Mouse (Mus musculus) spleen, adult 18-20 months (tissue): Measurements from ENCODE around the gene Mrc2.

Experiments used
- DNase-seq, 2 experiments: peaks; one replicate each; pipeline ENCODE4 v3.0.0; 2022; ENCODE audit warnings: mixed read lengths in 2 of 2

The Mrc2 gene

DNA sequence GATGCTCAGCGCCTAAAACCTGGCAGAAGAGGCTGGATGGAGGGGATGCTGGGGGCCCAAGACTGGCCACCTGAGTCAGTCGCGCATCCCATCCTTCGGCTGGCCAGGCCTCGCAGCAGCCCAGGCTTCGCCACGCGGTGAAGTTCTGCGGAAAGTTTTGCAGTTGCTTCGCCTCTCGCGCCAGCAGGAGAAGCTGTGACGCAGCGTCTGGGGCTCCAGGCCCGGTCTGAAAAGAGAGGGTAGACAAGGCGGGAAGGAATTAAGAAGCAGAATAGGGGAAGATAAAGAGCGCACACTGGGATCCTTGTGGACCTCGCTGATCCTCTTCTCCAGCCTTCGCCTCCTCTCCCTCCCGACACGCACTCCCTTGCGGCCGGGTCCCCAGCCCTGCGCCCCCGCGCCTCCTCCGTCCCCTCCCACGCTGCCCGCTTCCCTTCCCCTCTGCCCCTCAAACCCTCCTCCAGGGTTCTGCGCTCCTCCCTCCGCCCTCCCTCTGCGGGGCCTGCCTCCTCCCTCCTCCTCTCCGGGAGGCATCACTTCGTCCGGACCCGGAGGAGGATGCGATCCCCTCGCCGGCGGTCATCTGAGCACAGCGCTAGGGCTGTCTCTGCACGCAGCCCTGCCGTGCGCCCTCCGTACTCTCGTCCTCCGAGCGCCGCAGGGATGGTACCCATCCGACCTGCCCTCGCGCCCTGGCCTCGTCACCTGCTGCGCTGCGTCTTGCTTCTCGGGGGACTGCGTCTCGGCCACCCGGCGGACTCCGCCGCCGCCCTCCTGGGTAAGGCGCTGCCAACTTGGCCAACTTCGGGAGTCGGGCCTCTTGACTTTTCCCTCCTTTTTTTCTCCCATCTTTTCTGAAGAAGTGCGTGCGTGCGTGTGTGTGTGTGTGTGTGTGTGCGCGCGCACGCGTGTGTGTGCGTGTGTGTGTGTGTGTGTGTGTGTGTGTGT, at the start of gene Mrc2:
Gene Mrc2, plus strand, starts transcription at position 520 of the 948 bp plus-strand sequence.
- peak in 1 of 2 experiments; percentile 28 for DNase-seq

DNA sequence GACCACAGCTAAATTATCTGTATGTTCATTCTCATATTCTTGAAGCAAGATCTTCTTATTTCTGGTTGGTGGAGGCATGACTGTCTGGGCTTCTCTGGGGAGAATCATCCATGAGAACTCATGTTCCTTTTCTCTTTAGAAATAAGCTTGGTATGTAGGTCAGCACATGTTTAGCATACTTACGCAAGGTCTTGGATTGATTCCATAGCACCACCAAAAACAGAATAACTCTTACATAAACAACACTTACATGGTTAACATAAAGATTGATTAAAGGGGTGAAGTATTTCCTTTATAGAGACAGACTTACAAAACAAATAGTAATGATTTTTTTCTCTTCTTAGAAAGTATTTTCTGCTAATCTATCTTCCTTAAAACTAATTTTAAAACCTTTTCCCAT, 46.1 kb upstream of the Mrc2 start:
- DNase-seq: no peak

DNA sequence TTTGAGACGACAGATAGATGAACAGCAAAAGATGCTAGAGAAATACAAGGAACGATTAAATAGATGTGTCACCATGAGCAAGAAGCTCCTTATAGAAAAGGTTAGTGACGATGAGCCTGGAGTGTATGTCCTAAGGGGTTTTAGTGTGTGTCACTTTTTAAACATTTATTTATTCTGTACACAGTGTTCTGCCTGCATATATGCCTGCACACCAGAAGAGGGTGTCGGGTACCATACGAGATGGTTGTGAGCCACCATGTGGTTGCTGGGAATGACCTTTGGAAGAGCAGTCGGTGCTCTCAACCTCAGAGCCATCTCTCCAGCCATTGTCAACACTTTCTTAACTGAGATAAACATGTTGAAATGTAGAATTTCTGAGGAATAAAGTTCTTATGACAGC, 45.7 kb upstream of the Mrc2 start:
- no peak for DNase-seq

DNA sequence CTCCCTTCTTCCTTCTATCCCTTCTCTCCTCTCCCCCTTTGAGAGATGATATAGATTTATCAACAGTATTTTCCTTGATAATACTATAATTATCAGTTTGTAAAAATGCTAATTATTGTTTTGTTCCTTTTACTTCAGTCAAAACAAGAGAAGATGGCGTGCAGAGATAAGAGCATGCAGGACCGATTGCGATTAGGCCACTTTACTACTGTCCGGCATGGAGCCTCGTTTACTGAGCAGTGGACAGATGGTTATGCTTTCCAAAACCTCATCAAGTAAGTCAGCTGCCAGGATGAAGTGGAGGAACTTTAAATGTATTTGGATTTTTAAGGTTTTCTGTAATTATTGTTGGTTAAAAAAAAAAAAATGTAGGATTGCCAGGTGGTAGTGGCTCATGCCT, 45.1 kb upstream of the Mrc2 start:
- DNase-seq: no peak

DNA sequence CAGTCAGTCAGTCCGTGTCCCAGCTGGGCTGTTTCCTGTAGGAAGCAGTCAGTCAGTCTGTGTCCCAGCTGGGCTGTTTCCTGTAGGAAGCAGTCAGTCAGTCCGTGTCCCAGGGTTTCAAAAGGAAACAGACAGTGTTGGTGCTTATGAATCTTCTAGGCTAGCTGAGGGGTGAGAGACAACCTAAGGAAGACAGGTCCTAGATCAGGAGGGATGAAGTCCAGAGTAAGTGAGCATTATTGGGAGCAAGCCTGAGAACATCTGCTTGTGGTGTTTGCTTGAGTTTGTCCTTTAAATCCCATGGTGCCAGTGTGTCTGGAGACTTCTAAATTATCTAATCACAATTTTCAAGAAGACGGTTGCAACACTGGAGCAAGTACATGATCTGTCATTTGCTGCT, 32.7 kb upstream of the Mrc2 start:
- no peak for DNase-seq

DNA sequence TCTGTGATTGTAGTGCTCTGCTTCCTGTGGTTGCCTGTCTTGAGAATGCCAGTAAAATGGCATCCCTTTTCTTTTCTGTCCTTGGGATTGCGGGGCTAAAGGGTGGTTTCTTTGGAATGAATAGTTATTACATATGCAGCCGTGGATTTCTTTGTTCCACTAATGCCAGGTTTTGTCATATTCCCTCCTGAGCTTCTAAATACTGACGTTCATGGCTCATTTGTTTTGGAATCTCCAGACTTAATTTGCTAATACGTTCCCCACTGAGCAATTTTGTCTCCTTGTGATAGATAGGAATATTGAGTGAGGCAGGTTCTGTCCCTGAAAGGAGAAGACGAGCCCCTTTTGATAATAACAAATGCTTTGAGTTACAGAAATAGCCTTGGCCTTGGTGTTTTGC, 31.3 kb upstream of the Mrc2 start:
- no peak for DNase-seq

DNA sequence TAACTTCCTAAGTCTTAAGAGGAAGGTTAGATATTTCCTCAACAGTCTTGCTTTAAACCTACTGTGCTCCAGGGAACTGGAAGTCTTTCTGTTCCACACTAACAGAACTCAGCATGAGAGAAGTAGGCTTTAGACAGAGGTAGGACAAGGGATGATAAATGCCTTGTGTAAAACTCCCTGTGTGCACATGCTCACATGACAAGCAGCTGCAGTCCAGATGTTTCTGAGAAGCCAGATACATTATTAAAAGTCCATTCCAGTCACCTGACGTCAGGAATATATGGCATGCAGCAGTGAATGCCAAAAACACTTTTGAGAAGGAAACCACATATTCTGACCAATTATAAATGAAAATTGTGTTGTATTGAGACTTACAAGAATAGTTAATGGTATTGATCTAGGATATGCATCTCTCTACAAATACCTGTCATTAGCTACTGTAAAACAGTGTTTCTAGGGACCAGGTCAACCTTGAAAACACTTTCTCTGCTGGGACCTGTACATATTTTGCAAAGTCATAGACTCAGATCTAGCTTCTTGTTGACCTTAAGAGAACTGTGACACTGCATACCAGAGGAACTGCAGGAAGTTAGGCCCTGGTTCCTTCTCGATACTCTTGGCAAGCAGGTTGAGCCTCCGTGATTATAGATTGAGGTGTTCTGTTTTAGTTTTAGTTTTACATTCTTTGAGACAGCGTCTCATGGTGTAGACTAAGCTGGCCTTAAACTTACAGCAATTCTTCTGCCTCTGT, 30.7 kb upstream of the Mrc2 start:
- DNase-seq: no peak

DNA sequence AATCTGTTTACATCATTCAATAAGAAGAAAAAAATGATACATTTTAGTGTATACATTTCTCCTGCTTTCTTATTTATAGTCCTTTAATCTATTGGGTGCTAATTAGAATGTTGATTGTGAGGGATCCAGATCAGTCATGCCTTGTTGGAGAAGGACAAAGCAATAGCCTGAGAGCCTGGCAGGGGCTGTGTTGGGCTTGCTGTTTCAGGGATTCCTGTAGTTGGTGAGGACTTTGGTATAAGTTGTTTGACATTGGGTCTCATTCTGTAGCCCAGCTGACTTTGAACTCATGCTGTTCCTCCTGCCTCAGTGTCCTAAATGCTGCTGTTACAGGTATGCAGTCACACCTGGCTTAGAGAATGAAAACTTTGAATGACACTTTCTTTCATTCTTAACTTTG, 27.9 kb upstream of the Mrc2 start:
- DNase-seq: no peak

DNA sequence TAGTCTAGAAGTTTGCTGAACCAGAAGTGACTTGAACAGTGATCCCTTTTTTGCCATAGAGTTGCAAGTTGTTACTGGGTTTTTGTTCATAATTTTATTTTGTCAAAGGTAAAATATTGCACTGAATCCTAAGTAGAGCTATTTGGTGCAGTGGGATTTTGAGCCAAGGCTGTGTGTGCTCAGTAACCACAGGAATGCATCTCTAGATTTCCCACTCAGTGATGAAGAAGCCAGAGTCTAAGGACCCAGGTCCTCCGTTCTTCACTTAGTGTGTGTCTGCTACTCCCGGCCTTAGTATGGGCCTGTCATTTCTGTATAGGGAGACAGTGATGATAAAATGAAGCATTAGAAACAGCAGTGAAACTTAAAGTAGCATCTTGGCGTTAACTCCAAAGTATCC, 27.5 kb upstream of the Mrc2 start:
- DNase-seq: no peak

DNA sequence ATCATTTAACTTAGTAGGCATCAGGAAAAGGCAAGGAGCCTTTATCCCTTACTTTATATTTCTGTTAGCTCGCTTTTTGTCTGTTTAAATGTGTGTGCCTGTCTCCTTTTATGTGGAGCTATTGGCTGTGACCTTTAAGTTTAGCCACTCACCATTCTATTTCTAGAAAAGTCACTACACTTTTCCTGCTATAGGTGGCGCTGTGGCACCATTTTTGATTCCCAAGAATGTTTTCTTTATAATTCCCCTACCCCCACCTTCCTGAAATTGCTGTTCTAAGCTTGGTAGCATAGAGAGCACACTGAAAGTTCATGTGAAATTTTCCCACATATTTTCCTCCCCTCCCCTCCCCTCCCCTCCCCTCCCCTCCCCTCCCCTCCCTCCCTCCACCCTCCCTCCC, 22.3 kb upstream of the Mrc2 start:
- peak in 1 of 2 experiments; percentile 20 for DNase-seq

DNA sequence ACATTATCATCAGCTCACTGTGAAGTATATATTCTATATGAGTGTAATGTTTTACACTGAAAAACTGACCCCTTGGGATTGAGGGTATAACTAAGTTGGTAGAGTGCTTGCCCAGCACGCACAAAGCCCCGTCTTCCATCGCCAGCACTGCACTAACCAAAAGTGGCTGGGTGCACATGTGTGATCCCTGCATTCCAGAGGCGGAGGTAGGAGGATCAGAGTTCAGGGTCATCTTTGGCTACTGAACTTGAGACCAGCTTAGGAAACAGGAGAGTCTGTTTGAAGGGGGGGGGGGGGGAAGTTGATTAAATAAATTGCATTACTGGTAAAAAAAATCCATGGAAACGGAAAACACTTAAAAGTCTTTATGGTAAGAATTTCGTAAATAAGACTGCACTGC, 12.0 kb upstream of the Mrc2 start:
- no peak for DNase-seq

DNA sequence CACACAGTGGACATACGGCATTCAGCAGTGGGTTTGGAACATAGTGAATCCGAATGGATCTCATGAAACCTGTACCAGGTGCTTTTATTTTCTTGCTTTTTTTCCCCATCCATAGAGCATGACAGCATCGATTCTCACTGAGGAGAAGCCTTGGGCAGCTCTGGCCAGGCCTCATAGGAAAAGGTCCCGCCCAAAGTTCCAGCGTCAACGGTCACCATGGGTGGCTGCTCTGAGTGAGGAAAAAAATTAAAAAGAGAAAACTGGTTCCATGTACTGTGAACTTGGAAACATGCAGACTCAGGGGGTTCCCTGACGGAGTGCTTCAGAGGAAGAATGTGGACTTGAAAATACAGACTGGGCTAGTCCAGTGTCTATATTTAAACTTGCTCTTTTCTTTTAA, 11.2 kb upstream of the Mrc2 start:
- no peak for DNase-seq

DNA sequence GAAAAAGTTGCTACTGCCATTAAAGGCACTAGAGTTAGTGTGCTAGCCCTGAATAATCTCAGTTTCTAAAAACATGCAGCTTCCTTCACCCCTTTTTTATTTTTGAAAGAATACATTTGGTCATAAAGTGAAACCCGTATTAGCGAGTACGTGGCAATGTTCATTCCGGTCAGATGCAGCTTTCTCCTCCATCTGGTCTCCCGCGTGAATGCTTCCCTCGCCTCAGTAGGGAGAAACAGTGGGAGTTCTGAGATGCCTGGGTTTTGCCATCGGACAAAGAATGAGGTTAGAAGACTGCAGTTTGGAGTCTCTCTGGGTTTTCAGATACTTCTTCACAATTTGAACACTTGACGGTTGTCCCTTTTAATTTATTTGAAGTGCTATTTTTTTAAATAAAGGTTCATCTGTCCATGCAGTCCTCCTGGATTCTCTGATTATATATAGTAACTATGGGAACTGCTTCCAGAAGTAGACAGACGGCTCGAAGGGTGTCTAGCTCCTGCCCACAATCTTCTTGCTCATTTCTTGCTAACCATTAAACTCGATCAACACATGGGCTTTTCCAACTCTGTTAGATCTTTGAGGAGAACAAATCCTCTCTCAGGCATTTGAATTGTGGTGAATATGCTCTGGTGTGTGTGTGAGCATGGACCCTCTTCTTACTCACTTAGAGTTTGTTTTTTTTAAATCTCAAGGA, 10.5 kb upstream of the Mrc2 start:
- no peak for DNase-seq

DNA sequence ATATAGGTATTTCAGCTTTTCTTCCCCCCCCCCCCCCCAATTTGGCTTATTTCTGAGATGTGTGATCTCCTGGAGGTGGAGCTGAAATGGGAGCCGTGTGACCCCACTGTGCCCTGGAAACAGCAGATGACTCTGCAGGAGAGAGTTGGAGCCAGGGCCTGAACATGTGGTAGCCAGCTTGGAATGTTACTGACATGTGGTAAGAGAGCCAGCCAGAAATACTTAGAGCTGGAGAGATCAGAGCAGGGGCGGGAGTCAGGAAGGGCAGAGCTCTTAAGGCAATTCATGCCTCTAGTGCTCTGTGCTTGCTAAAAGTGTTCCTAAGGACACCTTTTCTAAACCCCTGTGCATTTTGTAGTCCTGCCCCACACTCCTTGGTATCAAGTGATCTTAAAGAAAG, 10.0 kb upstream of the Mrc2 start:
- DNase-seq: no peak

DNA sequence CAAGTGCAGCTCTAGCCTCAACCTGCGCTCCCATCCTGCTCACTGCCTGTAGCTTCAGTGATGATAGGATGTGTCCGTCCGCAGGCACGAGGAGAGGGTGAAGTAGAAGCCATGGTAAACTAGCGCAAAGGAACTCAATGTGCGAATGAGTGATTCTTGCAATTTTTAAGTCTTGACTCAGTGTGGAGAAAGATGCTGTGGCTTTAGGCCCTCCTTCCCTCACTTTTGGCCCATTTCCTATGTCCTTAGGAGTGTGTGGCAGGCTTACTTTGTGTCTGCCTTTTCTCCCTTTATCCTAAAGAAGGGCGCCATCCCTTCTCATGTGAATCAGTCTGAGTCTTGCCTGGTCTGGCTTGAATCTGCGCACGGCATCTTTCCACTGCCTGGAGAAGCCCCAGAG, 9.4 kb upstream of the Mrc2 start:
- no peak for DNase-seq

DNA sequence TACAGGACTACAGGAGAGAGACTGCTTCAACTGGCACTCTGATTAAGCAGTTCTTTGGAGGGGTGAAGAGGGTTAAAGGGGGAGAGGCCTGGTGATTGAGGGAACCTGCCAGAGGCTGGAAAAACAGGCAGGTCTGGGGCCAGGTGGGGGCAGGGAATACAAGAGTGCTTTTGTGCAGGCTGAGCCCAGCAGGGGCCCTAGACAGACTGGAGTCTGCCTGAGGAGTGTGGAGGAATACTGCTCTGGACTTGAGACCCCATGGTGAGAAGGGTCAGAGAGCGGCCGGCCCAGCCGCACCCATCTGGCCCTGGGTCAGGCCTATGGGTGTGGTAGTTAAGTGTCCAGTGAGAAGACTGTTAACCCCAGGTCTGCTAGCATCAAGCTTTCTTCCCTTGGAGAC, 6.7 kb upstream of the Mrc2 start:
- no peak for DNase-seq

DNA sequence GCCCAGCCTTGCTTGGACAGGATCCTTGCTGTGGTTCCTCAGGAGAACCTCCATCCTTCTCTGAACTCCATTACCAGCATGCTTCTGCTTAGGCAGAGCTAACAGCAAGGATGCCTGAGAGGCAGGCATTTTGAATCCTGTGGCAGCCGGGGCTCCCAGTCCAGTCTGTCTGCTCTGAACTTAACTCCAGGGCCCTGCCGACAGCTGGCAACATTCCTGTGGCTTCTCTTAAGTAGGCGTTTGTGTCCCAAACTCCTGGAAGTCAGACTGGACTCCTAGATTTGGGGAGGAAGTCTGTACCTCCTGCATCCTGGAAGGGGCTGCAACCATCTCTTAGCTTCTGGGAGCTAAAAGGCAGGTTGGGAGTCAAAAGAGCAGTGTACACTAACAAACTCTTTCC, 3.0 kb upstream of the Mrc2 start:
- no peak for DNase-seq

DNA sequence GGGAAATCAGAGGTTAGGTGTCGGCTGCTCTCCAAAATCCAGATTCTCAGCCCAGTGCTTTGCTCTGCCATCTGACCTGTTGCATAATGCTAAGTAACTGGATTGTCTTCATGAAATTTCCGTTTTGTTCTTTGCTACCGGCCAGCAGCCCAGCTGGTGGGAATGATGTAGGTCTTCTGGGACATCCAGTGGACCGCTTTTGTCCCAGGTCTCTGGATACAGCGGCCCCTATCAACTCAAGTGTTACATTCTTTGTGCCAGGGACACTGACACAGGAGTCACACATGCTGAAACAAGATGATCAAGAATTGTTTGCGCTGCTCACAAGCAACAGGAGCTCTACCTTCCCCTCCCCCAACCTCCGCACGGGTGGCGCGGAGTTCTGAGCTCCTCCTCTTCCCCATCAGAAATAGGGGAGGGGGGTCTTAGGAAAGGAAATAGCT, 741 bp upstream of the Mrc2 start:
- DNase-seq: no peak

DNA sequence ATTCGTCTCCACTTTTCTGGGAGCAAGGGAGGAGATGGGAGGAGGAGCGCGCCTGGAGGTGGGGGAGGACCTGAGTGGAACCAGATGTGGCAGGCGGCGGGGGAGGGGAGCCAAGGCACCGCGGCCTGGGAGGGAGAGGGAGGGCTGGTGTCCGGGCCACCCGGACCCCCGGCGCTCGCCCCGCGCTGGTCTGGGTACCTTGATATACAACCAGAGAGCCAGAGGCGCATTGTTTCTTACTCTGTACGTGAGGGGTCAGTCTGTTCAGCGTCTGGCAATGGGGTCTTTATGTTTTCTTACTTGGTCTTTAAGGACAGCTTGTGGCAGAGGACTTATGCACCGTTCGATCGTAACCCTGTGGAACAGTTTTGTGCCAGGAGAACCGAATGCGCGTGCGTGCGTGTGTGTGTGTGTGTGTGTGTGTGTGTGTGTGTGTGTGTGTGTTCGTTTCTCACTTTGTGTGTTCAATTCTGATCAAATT, 698 bp downstream of the Mrc2 start:
- DNase-seq: no peak

DNA sequence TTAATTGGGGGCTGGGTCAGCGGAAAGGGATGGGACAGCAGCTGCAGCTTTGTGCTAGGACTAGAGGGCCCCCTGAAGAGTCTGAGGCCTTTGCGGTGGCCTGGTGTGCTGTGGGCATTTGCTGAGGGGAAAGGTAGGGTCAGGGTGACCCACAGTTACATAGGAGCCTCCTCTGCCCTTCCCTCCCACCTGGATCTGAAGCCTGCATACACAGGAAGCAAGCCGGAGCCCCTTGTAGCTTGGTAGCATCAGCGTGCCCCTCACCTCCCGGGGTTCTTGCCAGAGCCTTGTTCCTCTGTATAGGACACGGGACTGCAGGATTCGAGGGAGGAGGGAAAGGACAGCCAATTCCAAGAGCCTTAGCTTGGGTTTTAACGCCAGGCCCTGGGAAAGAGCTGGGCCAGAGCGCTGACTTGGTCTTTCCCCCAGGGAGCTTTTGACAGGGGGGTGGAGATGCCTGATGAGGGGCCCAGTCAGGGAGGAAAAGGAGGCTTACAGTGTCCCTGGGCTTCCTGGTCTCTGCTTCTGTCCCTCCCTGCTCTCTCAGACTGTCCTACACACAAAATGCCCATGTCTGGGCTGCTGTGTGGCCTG, 1.6 kb downstream of the Mrc2 start:
- DNase-seq: no peak

DNA sequence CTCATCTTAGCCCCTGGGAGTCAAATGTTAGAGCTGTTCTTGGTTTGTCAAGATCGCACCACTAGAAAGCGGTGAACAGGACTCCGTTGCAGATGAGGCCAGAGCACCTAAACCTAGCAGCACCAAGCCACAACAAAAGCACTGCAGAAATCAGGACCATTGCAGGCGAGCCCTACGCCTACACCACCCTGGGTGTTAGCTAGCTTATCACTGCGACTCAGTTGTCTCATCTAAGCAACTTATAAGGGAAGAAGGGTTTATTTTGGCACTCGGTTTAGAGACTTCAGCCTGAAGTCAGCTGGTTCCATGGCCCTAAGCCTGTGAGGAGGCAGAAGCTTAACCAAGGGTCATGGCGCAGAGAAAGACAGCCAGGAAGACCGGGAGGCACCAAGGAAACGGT, 3.6 kb downstream of the Mrc2 start:
- no peak for DNase-seq

DNA sequence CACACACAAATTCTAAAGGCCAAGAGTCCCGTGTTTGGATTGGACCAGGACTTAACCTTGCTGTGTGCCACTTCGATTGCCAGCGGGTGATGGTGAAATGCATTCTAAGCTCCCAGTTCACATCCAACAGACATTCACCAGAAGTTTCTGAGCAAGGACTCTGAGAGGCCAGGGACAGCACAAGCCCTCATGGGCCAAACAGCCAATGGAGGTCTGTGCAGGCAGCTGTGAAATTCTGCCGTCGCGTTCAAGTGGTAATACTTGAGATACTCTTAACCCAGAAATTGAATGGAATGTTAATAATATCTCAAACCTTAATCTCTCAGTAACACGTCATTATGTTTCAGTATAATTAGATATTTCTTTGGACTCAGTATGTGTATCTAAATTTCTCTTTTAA, 17.8 kb downstream of the Mrc2 start:
- no peak for DNase-seq
